Mouse (Mus musculus): ENCODE measurements around the gene Vmn1r118.
"Not testable (repeated sequence)": the region's sequence is repeated elsewhere in the genome, so short reads cannot be mapped to it uniquely, and the experiment has no call there.

The Vmn1r118 gene

DNA sequence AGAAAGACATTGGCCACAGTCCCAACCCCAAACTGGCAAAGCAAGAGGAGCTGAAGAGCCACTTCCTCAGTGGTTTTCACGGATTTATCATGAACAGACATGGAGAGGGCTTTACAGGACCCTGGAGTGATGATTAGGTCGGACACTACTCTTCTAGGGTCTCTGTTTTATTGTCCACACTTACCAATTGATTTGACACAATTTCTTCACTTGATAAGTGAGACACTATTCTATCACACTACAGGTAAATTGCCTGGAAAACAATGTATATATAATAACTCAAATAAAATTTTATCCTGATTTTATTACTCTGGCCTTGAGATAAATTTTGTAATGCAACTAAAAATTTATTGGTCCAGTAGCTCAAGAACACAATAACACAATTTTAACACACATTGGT, at the start of gene Vmn1r118:
TSS of gene Vmn1r118 (minus strand) at position 101 of the 400 bp plus-strand sequence.
- not testable (repeated sequence) for DNase-seq (ENCODE audit: extremely low read depth, low read depth, low spot score)

DNA sequence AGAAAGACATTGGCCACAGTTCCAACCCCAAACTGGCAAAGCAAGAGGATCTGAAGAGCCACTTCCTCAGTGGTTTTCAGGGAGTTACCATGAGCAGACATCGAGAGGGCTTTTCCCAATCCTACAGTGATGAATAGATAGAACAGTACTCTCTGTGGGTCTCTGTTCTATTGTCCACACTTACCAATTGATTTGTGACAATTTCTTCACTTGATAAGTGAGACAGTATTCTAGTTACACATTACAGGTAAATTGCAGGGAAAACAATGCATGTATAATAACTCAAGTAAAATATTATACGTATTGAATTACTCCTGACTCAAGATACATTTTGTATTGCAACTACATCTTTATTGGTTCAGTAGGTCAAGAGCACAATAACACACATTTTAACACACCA, 28.1 kb downstream of the Vmn1r118 start, which contains the start of gene Vmn1r117:
TSS of gene Vmn1r117 (minus strand) at position 101 of the 400 bp plus-strand sequence.
- DNase-seq (ENCODE audit: extremely low read depth, low read depth, low spot score) = not testable (repeated sequence)

DNA sequence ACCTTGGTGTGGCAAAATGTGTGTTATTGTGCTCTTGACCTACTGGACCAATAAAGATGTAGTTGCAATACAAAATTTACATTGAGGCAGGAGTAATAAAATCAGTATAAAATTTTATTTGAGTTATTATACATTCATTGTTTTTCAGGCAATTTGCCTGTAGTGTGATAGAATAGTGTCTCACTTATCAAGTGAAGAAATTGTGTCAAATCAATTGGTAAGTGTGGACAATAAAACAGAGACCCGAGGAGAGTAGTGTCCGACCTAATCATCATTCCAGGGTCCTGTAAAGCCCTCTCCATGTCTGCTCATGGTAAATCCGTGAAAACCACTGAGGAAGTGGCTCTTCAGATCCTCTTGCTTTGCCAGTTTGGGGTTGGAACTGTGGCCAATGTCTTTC, 40.2 kb downstream of the Vmn1r118 start, which contains the start of gene Vmn1r116:
TSS of gene Vmn1r116 (plus strand) at position 301 of the 400 bp plus-strand sequence.
- not testable (repeated sequence) for DNase-seq (ENCODE audit: extremely low read depth, low read depth, low spot score)
